ENCODE assay signal across 13 mouse cellular contexts in genomic region chr12:45670874-45671553, GRCm38 (mm10).
DNase-seq lines count a peak whose midpoint lies in the region; ATAC-seq lines count a peak whose summit lies in the region.
"Had no signal": no experiment of that assay in that cellular context is flagged by ENCODE, and none has a peak within 500 bp of the region (broad histone marks: within the 10 kb centered on the region; RNA-seq: fewer than 3 reads in every experiment).

No protein-coding gene starts in this region.

- H3K4me3 ChIP-seq in hindbrain, embryonic 11.5 days (ENCODE audit: low read depth, low read length): no peak overlapping the region
- no peak overlapping the region for H3K4me3 ChIP-seq in hindbrain, embryonic 10.5 days
- no peak overlapping the region for H3K4me3 ChIP-seq in forebrain, embryonic 10.5 days
- no peak overlapping the region for H3K4me3 ChIP-seq in hindbrain, embryonic 15.5 days
- H3K4me3 ChIP-seq in midbrain, embryonic 14.5 days (replicated peaks; ENCODE audit: low read depth, low read length): no peak overlapping the region

- peak; percentile 67; the same call in 1 of the 2 replicates for ATAC-seq in hindbrain, embryonic 11.5 days (ENCODE audit: low FRiP score)
- ATAC-seq in hindbrain, embryonic 15.5 days (ENCODE audit: low FRiP score, low read depth): peak; percentile 84
- peak; percentile 34; the same call in 1 of the 2 replicates for ATAC-seq in midbrain, embryonic 14.5 days (ENCODE audit: low FRiP score, low TSS enrichment)
- ATAC-seq in megakaryocyte progenitor cell, adult 5-6 weeks (replicated peaks; ENCODE audit: poor library complexity): no peak
- ATAC-seq: intestine, postnatal 0 days had no signal

- no peaks in the 10 kb centered on the region for H3K27me3 ChIP-seq in hindbrain, embryonic 11.5 days (ENCODE audit: control insufficient read depth, insufficient read depth, low read length)
- H3K27me3 ChIP-seq in hindbrain, embryonic 10.5 days (ENCODE audit: insufficient read depth, poor library complexity, severe bottlenecking): no peaks in the 10 kb centered on the region
- H3K27me3 ChIP-seq in forebrain, embryonic 10.5 days (ENCODE audit: poor library complexity, severe bottlenecking): no peaks in the 10 kb centered on the region
- H3K27me3 ChIP-seq in hindbrain, embryonic 15.5 days: no peaks in the 10 kb centered on the region
- H3K27me3 ChIP-seq in midbrain, embryonic 14.5 days (ENCODE audit: control insufficient read depth, insufficient read depth, low read length): no peaks in the 10 kb centered on the region

- H3K9me3 ChIP-seq in hindbrain, embryonic 11.5 days (ENCODE audit: control insufficient read depth, low read length): no peaks in the 10 kb centered on the region
- no peaks in the 10 kb centered on the region for H3K9me3 ChIP-seq in hindbrain, embryonic 10.5 days
- no peaks in the 10 kb centered on the region for H3K9me3 ChIP-seq in forebrain, embryonic 10.5 days
- no peaks in the 10 kb centered on the region for H3K9me3 ChIP-seq in hindbrain, embryonic 15.5 days
- H3K9me3 ChIP-seq in midbrain, embryonic 14.5 days (ENCODE audit: control insufficient read depth, low read length): no peaks in the 10 kb centered on the region

- 78% methylated on average over 13 of the region's 13 CpGs for WGBS in hindbrain, embryonic 11.5 days
- WGBS in hindbrain, embryonic 10.5 days: 80% methylated on average over 13 of the region's 13 CpGs
- WGBS in forebrain, embryonic 10.5 days: 77% methylated on average over 13 of the region's 13 CpGs
- WGBS in hindbrain, embryonic 15.5 days: 58% methylated on average over 13 of the region's 13 CpGs
- 71% methylated on average over 13 of the region's 13 CpGs for WGBS in midbrain, embryonic 14.5 days

- no peaks in the 10 kb centered on the region for H3K4me1 ChIP-seq in hindbrain, embryonic 11.5 days (replicated peaks; ENCODE audit: control insufficient read depth, insufficient read depth, low read length)
- H3K4me1 ChIP-seq in hindbrain, embryonic 10.5 days (replicated peaks): no peaks in the 10 kb centered on the region; the same call in 1 of the 2 replicates
- H3K4me1 ChIP-seq in forebrain, embryonic 10.5 days: peaks cover 24% of the 10 kb centered on the region
- H3K4me1 ChIP-seq in hindbrain, embryonic 15.5 days (replicated peaks): peaks cover 30% of the 10 kb centered on the region
- H3K4me1 ChIP-seq in midbrain, embryonic 14.5 days (ENCODE audit: control insufficient read depth, insufficient read depth, low read length): peaks cover 24% of the 10 kb centered on the region

- no peak for DNase-seq in hindbrain, embryonic 11.5 days (ENCODE audit: low spot score)
- no peak for DNase-seq in hindbrain, embryonic 10.5 days (ENCODE audit: low spot score)
- DNase-seq in forebrain, embryonic 10.5 days (ENCODE audit: extremely low spot score, low spot score): no peak
- DNase-seq in midbrain, embryonic 14.5 days: peak; percentile 53
- no peak for DNase-seq in thymus, postnatal 0 days (ENCODE audit: low spot score)
- no peak for DNase-seq in thymus, postnatal 36 days
- DNase-seq: cerebellum, adult 8-10 months; gastrocnemius, postnatal 36 days; lung, postnatal 4 days; thymus, adult 18-20 months had no signal

- no peak overlapping the region for H3K4me2 ChIP-seq in hindbrain, embryonic 11.5 days (replicated peaks; ENCODE audit: low read depth, low read length)
- H3K4me2 ChIP-seq in hindbrain, embryonic 15.5 days: peak overlapping the region; percentile 26
- H3K4me2 ChIP-seq in midbrain, embryonic 14.5 days (ENCODE audit: low read length): no peak overlapping the region

- H3K36me3 ChIP-seq in hindbrain, embryonic 11.5 days (ENCODE audit: control insufficient read depth, insufficient read depth, low read length): no peaks in the 10 kb centered on the region
- H3K36me3 ChIP-seq in hindbrain, embryonic 10.5 days: no peaks in the 10 kb centered on the region
- no peaks in the 10 kb centered on the region for H3K36me3 ChIP-seq in forebrain, embryonic 10.5 days (replicated peaks)
- no peaks in the 10 kb centered on the region for H3K36me3 ChIP-seq in hindbrain, embryonic 15.5 days
- H3K36me3 ChIP-seq in midbrain, embryonic 14.5 days (ENCODE audit: control insufficient read depth, insufficient read depth, low read length): no peaks in the 10 kb centered on the region

- no peak overlapping the region for H3K27ac ChIP-seq in hindbrain, embryonic 11.5 days (ENCODE audit: low read depth, low read length)
- no peak overlapping the region for H3K27ac ChIP-seq in hindbrain, embryonic 10.5 days
- 0 out of 2 replicates have a peak overlapping the region, but pooled peaks have one; percentile 48 for H3K27ac ChIP-seq in forebrain, embryonic 10.5 days
- H3K27ac ChIP-seq in hindbrain, embryonic 15.5 days (replicated peaks): peak overlapping the region; percentile 82
- peak overlapping the region; percentile 84 for H3K27ac ChIP-seq in midbrain, embryonic 14.5 days (replicated peaks; ENCODE audit: low read depth, low read length)

- H3K9ac ChIP-seq in hindbrain, embryonic 11.5 days (ENCODE audit: low read depth, low read length): no peak overlapping the region
- H3K9ac ChIP-seq in hindbrain, embryonic 15.5 days: no peak overlapping the region
- H3K9ac ChIP-seq in midbrain, embryonic 14.5 days (replicated peaks; ENCODE audit: low read length): peak overlapping the region; percentile 10; the same call in 1 of the 2 replicates

Comparison
In these comparisons a context has a peak if more than half of its experiments do, and no peak if none do; other contexts are left out.
1. H3K27ac ChIP-seq: peak in forebrain, embryonic 10.5 days (single experiment), hindbrain, embryonic 15.5 days (single experiment) and midbrain, embryonic 14.5 days (single experiment); none in hindbrain, embryonic 11.5 days (single experiment) and hindbrain, embryonic 10.5 days (single experiment).